Mouse (Mus musculus) frontal cortex, postnatal 14 days (tissue): ENCODE data around the gene Ncl.
A peak's percentile ranks its signal among the peaks of the same experiment; 100 is the strongest.

ENCODE experiments used
- DNase-seq, 2 experiments: peaks; one replicate each; pipeline ENCODE4 v3.0.0; 2022; ENCODE audit warnings: low spot score in 2 of 2

Gene Ncl

GRCm38 (mm10) chr1:86313096-86313771 is 46.0 kb downstream of the Ncl start:
- DNase-seq = no peak

DNA sequence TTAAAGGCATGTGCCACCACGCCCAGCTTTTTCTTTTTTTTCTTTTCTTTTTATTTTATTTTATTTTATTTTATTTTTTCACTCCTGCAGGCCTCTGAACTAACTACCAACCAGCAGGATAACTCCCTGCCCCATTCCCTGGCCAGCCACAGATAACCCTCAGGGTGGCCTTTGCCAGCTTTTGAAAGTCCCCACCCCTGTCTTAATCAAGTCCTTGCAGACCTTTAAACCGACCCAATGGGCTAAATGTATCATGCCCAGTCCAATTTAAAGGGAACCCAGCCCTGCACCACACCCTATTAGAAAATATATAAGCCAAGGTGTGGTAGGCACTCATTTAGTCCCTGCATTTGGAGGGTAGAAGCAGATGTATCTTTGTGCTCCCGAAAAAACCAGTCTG is 46.9 kb downstream of the Ncl start:
- no peak for DNase-seq

DNA sequence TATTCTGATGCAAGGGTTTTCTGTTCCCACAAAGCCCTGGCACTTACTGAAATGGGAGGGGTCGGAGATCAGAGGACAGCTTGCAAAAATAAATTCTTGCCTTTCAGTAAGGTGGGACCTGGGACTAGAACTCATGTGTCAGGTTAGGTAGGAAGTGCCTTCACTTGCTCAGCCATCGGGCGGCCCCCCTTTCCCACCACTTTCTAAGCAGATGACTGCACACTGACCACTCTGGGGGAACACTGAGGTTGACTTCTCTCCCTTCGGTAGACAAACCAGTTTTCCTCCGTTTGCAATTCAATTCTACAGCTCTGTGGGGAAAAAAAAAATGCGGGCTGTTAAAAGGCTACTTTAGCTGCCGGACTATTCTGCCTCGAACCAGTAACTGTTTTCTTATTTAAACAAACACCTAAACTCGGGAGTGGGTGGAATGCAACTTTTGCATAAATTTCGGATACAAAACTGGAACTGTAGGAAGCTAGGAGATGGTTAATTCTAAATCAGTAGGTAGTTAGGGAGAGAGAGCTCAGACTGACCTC is 47.7 kb downstream of the Ncl start:
- DNase-seq = no peak

DNA sequence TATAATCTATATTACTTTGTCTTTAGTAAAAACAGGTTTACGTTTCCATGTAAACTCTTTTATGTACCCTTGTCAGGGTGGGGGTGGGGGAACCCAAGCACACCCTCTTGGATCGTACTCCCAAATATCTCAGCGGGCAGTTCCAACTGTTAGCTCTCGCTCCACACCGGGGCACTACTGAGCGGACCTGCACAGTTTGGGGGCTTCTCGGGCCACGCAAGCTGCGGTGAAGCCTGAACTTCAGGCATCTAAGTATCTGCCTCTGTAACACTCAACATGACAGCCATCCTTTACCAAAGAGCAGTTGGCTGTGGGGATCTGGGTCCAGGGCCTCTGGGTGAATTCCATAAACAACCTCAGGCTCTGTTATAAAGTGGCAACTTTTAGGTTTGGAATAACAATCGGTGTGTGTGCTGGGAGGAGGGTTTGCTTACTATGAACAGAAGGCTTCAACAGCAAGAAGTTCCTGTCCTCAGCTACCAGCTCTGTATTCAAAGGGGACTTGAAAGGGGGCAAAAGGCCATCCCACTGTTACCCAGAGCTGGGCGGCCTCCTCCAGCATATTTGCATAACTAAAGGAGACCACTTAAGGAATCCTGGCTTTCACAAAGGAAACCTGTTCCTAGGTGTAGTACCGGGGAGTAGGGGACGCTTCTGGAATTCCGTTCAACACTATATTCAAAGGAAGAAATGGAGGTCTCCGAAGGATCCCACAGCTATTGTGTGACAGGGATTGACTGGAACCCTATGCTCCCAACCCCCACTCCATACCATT is 48.5 kb downstream of the Ncl start:
- DNase-seq = no peak

DNA sequence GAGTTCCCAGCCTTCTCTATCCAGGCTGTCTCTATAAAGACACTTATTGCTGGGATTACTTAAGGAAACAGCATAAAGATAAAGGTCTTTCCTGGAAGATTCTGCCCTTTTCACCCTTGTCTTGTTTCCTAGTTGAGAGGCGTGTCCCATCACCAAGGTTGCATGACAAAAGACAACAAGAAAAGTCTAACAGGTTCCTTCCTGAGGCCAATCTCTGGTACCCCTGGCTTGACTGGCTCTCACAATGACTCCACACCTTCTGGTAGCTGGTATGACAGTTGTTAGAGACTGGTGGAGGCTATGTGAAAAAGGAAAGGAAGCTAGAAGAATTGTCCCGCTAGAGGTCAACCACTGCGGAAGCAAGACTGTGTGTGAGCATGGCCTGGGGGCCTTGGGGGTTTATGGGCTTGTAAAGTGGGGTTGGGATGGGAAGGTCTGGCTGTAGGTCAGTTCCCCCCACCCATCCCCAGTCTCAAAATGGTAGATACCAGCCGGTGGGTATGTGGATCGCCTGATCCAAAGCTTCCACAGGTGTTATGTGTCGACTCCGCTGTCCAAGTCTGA is 49.8 kb downstream of the Ncl start:
- no peak for DNase-seq

- no peak for DNase-seq
These were observed 51.1 kb downstream of the Ncl start for GRCm38 (mm10) chr1:86307871-86308641.

- no peak for DNase-seq
These were observed 51.9 kb downstream of the Ncl start for GRCm38 (mm10) chr1:86307177-86307762.

DNA sequence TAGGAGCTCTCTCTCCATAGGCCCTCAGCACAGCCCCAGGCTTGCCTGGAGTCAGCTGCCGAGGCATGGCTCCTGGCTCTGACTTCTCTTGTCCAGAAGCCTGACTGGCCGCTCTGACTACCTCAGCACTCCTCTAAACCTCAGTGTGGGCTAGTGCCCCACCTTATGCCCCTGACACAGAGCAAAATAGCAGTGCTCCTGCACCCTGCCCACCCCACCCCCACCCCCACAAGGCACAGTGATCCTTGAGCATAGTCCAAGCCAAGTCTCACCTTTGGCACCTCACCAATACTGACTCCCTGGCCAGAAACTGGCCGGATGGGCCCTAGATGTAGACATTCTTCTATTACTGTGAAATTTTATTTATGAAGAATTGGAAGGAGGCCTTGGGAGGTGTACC is 52.5 kb downstream of the Ncl start:
- DNase-seq = no peak

DNA sequence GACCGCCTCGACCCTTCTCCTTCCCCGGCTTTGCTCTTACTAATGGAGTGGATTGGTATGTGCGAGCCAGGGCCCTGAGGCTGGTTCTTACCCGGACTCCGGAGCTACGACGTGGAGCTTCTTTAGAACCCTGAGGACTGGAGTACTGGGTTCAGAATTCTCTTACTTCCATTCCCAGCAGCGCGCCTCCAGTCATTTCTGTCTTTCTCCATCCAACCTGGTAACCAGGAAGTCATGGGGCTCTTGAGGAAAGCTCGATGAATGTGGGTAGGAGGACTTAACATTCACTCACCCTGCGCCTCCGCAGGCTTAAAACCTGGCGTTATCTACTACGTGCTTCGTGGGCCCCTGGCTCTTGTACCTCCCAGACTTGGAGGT is 55.3 kb downstream of the Ncl start:
- DNase-seq = no peak

- DNase-seq = peak in 1 of 2 experiments; percentile 46
These were observed 55.9 kb downstream of the Ncl start for GRCm38 (mm10) chr1:86303063-86303872.

DNA sequence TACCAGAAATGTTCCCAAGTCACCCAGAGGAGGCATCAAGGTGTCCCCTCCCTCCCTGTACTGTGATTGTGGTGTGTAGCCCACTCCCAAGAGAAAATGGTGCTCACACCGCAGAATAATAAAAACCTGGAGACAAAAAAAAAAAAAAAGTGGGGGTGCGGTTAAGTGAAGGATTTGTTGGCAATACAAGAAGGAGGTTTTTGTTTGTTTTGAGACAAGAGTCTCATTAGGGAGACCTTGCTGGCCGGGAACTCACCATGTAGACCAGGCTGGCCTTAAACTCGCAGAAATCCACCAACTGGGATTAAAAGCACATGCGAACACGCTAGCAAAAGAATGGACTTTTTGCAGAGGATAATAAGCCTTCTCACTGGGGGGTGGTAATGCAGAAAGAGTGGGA is 56.7 kb downstream of the Ncl start, which contains the start of gene B3gnt7:
TSS of gene B3gnt7 (plus strand) at position 301 of the 400 bp plus-strand sequence.
- DNase-seq = no peak

GRCm38 (mm10) chr1:86301221-86302091 is 57.7 kb downstream of the Ncl start:
- no peak for DNase-seq

DNA sequence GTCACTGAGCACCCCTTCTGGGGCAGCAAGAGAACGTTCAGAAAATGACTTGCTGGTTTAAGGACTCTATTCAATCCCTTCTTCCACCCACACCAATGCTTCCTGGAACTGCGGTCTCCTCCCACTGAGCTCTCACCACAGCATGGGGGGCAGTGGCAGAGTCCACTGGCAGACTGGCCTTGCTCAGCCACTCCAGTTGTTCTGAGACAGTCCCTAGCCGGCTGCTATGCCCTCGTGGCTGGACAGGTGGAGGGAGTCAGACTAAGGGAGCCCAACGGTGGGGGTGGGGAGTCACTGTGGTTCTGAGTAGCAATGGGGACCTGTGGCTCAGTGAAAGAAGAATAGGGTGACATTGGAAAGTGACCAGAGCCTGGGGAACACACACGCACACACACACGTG is 58.5 kb downstream of the Ncl start:
- no peak for DNase-seq

GRCm38 (mm10) chr1:86300093-86300492 is 59.1 kb downstream of the Ncl start:
- no peak for DNase-seq
